Mouse (Mus musculus): ENCODE measurements around the gene Gm26602. TPM values are rescaled to one million over a fixed set of nuclear protein-coding genes. Genes with fewer than 3 reads are reported as not detected.

The Gm26602 gene
- total RNA-seq (2014; fragmentation: Nextera tagmentation), result not detected in 2 replicates
- total RNA-seq (2017), result not detected in 2 replicates

DNA sequence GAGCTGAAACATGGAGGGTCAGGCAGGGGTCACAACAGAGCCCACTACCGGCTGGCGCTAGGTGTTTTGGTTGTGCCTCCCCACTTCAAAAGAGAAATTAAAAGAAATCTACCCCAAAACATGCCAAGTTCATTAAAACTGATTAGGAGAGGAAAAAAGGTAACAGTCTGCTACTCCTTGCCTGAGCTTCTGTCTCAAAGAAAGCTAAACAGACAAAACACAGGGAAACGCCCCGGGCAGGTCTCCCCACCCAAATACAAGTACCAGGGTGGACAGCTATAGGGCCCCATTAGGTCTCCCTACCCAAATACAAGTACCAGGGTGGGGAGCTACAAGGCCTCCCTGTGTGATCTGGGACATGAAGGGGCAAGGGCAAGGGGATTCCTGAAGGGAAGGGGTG lies at the start of gene Gm26602:
Gm26602 (plus strand) TSS at position 301 of the 400 bp plus-strand sequence.
- ATAC-seq (replicated peaks; ENCODE audit: low FRiP score, low TSS enrichment, poor library complexity, severe bottlenecking), result no peak

- no peak for ATAC-seq (replicated peaks; ENCODE audit: low FRiP score, low TSS enrichment, poor library complexity, severe bottlenecking)
Measured at GRCm38 (mm10) chr10:79861230-79862048, 49.2 kb upstream of the Gm26602 start.

- no peak for ATAC-seq (replicated peaks; ENCODE audit: low FRiP score, low TSS enrichment, poor library complexity, severe bottlenecking)
Measured at GRCm38 (mm10) chr10:79862049-79862788, 48.4 kb upstream of the Gm26602 start.

GRCm38 (mm10) chr10:79862925-79863324 lies 47.7 kb upstream of the Gm26602 start:
- no peak for ATAC-seq (replicated peaks; ENCODE audit: low FRiP score, low TSS enrichment, poor library complexity, severe bottlenecking)

DNA sequence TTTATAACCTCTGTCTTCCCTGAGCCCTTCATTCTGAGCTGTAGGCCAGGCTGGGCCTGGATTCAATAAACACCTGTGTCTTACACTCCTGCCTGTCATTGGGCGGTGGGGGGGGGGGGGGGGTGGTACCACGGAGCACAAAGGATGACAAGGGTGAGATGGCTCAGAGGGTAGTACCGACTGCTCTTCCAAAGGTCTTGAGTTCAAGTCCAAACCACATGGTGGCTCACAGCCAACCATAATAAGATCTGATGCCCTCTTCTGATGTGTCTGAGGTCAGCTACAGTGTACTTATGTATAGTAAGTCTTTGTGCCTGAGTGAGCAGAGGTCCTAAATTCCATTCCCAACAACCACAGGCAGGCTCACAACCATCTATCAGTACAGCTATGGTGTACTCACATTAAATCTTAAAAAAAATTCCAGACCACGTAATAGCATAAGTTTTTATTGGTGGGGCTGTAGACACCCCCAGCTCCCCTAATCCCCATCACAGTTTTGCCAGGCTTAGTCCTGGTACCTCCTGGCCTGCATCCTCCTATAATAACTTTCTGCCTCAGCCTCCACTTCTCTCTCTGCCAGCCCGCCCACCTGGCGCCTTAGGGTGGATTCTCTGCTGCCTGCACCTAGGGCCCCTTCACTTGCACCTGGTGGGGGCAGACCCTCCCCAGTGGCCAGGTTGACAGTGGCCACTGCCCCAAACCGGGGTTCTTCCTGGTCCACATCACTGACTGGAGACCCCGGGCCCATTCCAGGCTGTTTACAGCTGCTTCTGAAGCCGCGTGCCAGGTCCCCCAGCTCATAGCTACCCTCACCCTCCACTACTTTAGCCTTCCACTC lies 46.1 kb upstream of the Gm26602 start:
- ATAC-seq (replicated peaks; ENCODE audit: low FRiP score, low TSS enrichment, poor library complexity, severe bottlenecking), result no peak

DNA sequence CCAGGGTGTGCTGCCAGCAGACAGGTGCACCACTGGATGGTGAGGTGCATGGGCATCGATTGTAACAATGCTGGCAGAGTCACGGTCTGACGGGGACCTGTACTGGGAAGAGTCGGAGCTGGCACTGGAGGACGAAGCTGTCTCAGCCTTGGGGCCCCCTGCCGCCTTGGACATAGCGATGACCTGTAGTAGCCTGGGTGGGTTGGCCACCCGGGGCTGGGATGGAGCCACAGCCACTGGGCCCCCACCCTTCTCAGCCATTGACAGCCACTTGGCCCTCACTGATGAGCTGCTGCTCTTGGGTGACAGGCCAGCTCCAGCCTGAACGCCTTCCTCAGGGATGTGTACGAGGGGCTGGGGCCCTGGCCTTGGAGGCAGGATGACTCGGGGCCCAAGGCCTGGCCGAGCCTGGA lies 45.5 kb upstream of the Gm26602 start:
- ATAC-seq (replicated peaks; ENCODE audit: low FRiP score, low TSS enrichment, poor library complexity, severe bottlenecking), result 0 out of 2 replicates have a peak, but pooled peaks have one; percentile 15

DNA sequence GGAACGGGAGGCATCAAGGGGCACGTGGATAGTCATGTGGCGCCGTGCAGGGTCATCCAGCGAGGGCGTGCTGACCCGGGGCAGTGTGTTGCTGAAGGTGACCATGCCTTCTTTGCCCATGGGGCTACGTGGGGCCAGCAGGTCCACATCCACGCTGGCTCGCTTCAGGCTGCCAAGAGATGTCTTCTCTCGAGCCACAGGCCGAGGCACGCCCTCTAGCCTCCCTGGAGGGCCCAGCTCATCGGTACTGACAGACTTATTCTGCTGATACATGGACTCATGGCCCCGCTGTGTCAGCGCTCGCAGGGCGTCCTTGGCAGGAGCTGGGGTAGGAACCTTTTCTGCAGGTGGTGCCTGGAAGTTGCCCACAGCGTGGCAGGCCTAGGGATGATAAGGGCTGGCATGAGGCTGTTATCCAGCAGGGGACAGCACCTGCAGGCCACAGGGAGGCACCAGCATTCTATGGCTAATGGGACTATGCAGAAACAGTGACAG lies 44.8 kb upstream of the Gm26602 start:
- peak; percentile 73 for ATAC-seq (replicated peaks; ENCODE audit: low FRiP score, low TSS enrichment, poor library complexity, severe bottlenecking)

DNA sequence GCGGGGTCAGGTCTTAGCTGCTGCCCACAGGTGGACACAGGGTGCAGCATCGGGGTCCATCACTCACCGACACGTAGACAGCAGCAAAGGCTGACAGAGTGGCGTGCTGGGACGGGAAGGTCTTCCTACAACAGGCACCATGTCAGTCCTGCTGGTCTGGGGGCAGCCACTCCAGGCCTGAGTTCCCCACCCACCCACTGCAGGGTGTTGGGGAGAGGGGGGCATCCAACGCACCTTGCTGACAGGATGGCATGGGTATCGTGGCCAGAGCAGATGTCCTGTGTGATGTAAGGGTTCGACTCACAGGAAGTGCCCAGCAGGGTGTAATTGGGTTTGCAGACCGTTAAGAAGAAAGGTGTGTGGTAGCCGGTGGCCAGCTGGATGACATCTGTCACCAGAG lies 44.1 kb upstream of the Gm26602 start:
- 0 out of 2 replicates have a peak, but pooled peaks have one; percentile 5 for ATAC-seq (replicated peaks; ENCODE audit: low FRiP score, low TSS enrichment, poor library complexity, severe bottlenecking)

GRCm38 (mm10) chr10:79871845-79872244 lies 38.8 kb upstream of the Gm26602 start:
- no peak for ATAC-seq (replicated peaks; ENCODE audit: low FRiP score, low TSS enrichment, poor library complexity, severe bottlenecking)

DNA sequence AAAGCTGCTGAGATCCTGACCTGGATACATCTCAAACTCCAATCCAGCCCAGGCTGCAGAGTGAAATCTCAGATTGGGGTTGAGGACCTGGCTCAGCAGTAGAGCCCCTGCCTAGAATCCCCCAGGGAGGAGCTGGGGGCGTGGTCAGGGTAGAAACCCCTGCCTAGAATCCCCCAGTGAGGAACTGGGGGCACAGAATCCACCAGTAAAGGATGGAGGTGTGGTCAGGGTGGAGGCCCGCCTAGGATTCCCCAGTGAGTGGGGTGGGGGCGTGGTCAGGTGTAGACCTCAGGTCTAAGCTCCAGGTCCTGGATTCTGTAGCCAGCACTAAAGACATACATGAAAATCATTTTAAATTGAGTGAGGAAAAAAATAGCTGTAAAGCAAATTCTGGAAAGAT lies 37.8 kb upstream of the Gm26602 start:
- no peak for ATAC-seq (replicated peaks; ENCODE audit: low FRiP score, low TSS enrichment, poor library complexity, severe bottlenecking)

DNA sequence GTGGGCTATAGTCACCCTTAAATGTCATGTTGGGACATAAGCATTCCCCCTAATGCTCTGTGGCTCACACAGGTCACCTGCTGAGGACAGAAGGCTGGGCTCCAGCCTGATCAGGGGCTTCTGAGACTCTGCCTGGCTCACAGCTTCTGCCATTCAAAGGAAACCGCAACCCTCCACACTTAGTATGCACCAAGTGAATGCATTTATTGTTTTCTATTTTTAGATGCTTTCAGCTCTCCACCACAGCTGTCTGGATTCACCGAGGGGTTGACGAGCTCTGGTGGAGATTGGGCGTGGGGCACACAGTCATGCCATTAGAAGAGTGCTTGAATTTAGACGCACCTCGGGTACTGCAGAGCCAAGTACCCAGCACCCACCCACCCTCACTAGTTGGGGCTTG lies 37.3 kb upstream of the Gm26602 start:
- ATAC-seq (replicated peaks; ENCODE audit: low FRiP score, low TSS enrichment, poor library complexity, severe bottlenecking), result no peak

GRCm38 (mm10) chr10:79873715-79874289 lies 36.9 kb upstream of the Gm26602 start:
- ATAC-seq (replicated peaks; ENCODE audit: low FRiP score, low TSS enrichment, poor library complexity, severe bottlenecking), result no peak

- ATAC-seq (replicated peaks; ENCODE audit: low FRiP score, low TSS enrichment, poor library complexity, severe bottlenecking), result 0 out of 2 replicates have a peak, but pooled peaks have one; percentile 17
Measured at GRCm38 (mm10) chr10:79874290-79874862, 36.3 kb upstream of the Gm26602 start, which contains the start of the genes Prtn3 and Plppr3. Gene Prtn3, plus strand, starts transcription at chr10:79874476. Gene Plppr3, minus strand, starts transcription at chr10:79874634.

- no peak for ATAC-seq (replicated peaks; ENCODE audit: low FRiP score, low TSS enrichment, poor library complexity, severe bottlenecking)
Measured at GRCm38 (mm10) chr10:79877174-79877573, 33.5 kb upstream of the Gm26602 start.

- ATAC-seq (replicated peaks; ENCODE audit: low FRiP score, low TSS enrichment, poor library complexity, severe bottlenecking), result no peak
Measured at GRCm38 (mm10) chr10:79877757-79878156, 32.9 kb upstream of the Gm26602 start.

GRCm38 (mm10) chr10:79879527-79879926 lies 31.1 kb upstream of the Gm26602 start:
- no peak for ATAC-seq (replicated peaks; ENCODE audit: low FRiP score, low TSS enrichment, poor library complexity, severe bottlenecking)

- no peak for ATAC-seq (replicated peaks; ENCODE audit: low FRiP score, low TSS enrichment, poor library complexity, severe bottlenecking)
Measured at GRCm38 (mm10) chr10:79880721-79881120, 29.9 kb upstream of the Gm26602 start.

DNA sequence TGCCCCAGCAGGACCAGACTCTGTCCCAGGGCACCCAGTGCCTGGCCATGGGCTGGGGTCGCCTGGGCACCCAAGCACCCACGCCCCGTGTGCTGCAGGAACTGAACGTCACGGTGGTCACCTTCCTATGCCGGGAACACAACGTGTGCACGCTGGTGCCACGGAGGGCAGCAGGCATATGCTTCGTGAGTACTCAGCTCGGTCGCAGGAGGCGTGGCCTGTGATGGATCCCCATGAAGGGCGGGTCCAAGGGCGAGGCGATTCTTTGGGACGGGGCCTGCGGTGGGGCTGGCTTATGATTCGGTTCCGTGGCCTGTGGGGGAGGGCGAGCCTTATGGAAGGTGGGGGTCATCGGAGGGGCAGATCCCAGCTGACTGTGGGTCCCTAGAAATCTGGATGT lies 28.7 kb upstream of the Gm26602 start:
- ATAC-seq (replicated peaks; ENCODE audit: low FRiP score, low TSS enrichment, poor library complexity, severe bottlenecking), result peak; percentile 60
